Mouse (Mus musculus) neural tube, embryonic 13.5 days (tissue): ENCODE results near the gene Acvr2a. TPM values are rescaled to one million over a fixed set of nuclear protein-coding genes. Genes with fewer than 3 reads are reported as not detected.
A peak's percentile ranks its signal among the peaks of the same experiment; 100 is the strongest.

Source experiments
- ATAC-seq: fragments of 200-750 bp; cut with Nextera tagmentation; 2 replicates; pipeline ENCODE4 v1.8.0; 2017; ENCODE audit warnings: low read depth, mild to moderate bottlenecking, moderate TSS enrichment, moderate library complexity
- H3K27ac ChIP-seq: fragments of 300-500 bp; sonication (generic); replicated peaks from 2 replicates; pipeline ENCODE4 v1.5.1; 2015; ENCODE audit warnings: moderate library complexity, mild to moderate bottlenecking, inconsistent platforms
- H3K27me3 ChIP-seq: fragments of 300-500 bp; sonication (generic); 2 replicates; pipeline ENCODE4 v1.6.1; 2015; ENCODE audit warnings: mild to moderate bottlenecking, inconsistent platforms
- H3K36me3 ChIP-seq: fragments of 300-500 bp; sonication (generic); 2 replicates; pipeline ENCODE4 v1.6.1; 2015; ENCODE audit warnings: mild to moderate bottlenecking, inconsistent platforms
- H3K4me1 ChIP-seq: fragments of 300-500 bp; sonication (generic); replicated peaks from 2 replicates; pipeline ENCODE4 v1.6.1; 2015; ENCODE audit warnings: inconsistent platforms
- H3K4me2 ChIP-seq: fragments of 300-500 bp; sonication (generic); 2 replicates; pipeline ENCODE4 v1.6.1; 2015; ENCODE audit warnings: inconsistent platforms, mild to moderate bottlenecking, moderate library complexity
- H3K4me3 ChIP-seq: fragments of 300-500 bp; sonication (generic); 2 replicates; pipeline ENCODE4 v1.5.1; 2015; ENCODE audit warnings: mild to moderate bottlenecking, inconsistent platforms
- H3K9ac ChIP-seq: fragments of 300-500 bp; sonication (generic); 2 replicates; pipeline ENCODE4 v1.6.1; 2015; ENCODE audit warnings: moderate library complexity, mild to moderate bottlenecking, inconsistent platforms
- H3K9me3 ChIP-seq: fragments of 300-500 bp; sonication (generic); 2 replicates; pipeline ENCODE4 v1.6.1; 2016; ENCODE audit warnings: inconsistent platforms
- WGBS: fragments of 180-500 bp; shearing (Covaris S2); methylation state at CpG from one replicate; pipeline ENCODE4 v1.1.7; 2015; 5-methylcytosine and 5-hydroxymethylcytosine counted together
- polyA plus RNA-seq: library from polyadenylated mRNA; unstranded; fragments of >200 nt; fragmentation: Nextera tagmentation; extraction: Ambion mirVana; gene quantifications from 2 replicates; pipeline ENCODE4 v1.2.1, GENCODE M21; 2015

Acvr2a gene
- polyA plus RNA-seq, 1 experiment from 2014 or later: 52.7 TPM

- Histone ChIP-seq H3K4me2 (no peak overlapping the region), H3K4me1 (no peaks in the 10 kb centered on the region), H3K9me3 (no peaks in the 10 kb centered on the region), H3K9ac (no peak overlapping the region), H3K4me3 (no peak overlapping the region), H3K27me3 (no peaks in the 10 kb centered on the region), H3K27ac (no peak overlapping the region), H3K36me3 (peaks cover 21% of the 10 kb centered on the region)
- no peak for ATAC-seq
- WGBS: 73% methylated on average over 1 of the region's 1 CpGs
Observed at GRCm38 (mm10) chr2:48914185-48914584, 100.3 kb downstream of the Acvr2a start.

DNA sequence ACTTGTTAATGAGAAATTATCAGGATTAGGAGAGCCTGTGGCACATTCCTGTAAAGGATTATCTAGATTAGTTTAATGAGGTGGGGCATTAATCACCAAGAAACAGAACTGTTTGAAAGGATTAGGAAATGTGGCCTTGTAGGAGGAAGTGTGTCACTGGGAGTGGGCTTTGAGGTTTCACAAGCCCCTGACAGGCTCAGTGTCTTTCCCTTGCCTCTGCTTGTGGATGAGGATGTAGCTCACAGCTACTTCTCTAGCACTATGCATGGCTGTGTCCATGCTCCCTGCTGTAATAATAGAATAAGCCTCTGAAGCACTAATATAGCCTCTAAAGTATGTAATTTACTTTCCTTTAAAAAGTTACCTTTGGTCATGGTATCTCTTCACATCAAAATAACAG, 101.9 kb downstream of the Acvr2a start:
- H3K27me3 ChIP-seq: no peaks in the 10 kb centered on the region
- no peak overlapping the region for H3K27ac ChIP-seq
- no peaks in the 10 kb centered on the region for H3K4me1 ChIP-seq
- no peaks in the 10 kb centered on the region for H3K9me3 ChIP-seq
- no peak for ATAC-seq
- no peak overlapping the region for H3K9ac ChIP-seq
- no peak overlapping the region for H3K4me2 ChIP-seq
- H3K4me3 ChIP-seq: no peak overlapping the region
- peaks cover 25% of the 10 kb centered on the region for H3K36me3 ChIP-seq

DNA sequence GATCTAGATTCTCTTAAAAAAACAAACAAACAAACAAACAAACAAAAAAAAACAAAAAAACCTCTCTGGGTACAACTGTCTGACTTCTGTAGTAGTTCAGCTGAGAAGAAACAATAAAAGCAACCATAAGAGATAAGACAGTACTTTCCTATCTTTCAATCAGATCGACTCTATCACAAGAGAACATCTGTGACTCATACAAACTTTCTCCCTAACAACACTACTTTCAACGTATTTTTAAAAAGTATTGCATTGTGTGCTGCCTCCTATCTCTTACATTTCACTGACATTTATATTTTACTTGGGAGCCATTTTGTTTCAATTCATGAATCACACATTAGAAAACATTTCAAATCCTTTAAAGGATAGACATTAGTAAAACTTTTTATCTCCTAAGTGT, 121.1 kb downstream of the Acvr2a start:
- Histone ChIP-seq H3K27me3 (no peaks in the 10 kb centered on the region), H3K9me3 (no peaks in the 10 kb centered on the region), H3K4me1 (no peaks in the 10 kb centered on the region), H3K36me3 (peaks cover 26% of the 10 kb centered on the region), H3K27ac (no peak overlapping the region), H3K4me2 (no peak overlapping the region), H3K4me3 (no peak overlapping the region), H3K9ac (no peak overlapping the region)
- 97% methylated on average over 2 of the region's 2 CpGs for WGBS
- no peak for ATAC-seq

DNA sequence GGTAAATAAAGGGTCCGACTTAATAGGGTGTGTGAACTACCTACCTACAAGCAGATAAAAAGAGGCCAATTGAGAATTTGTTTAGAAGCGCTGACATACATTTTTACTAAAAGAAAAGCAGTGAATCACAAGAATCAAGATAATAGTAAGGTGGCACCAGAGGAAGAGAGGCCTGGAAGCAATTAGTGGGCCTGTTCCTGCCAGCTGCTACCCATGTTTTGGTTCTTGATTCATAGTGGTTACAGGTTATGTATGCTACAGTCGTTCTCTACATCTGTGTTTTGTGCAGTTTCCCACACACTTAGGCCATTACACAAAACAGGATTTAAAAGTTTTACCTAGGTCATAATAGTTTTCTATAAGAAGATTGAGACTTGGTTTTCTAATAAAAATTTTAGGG, 133.9 kb downstream of the Acvr2a start:
- H3K4me3 ChIP-seq: peak overlapping the region; percentile 92
- no peaks in the 10 kb centered on the region for H3K36me3 ChIP-seq
- H3K4me2 ChIP-seq: peak overlapping the region; percentile 83
- 64% methylated on average over 3 of the region's 3 CpGs for WGBS
- no peak overlapping the region for H3K27ac ChIP-seq
- H3K4me1 ChIP-seq: peaks cover 22% of the 10 kb centered on the region
- ATAC-seq: no peak
- no peaks in the 10 kb centered on the region for H3K27me3 ChIP-seq
- H3K9ac ChIP-seq: peak overlapping the region; percentile 95
- H3K9me3 ChIP-seq: no peaks in the 10 kb centered on the region

- under 1% methylated on average over 40 of the region's 49 CpGs for WGBS
- ATAC-seq: peak; percentile 99
- no peaks in the 10 kb centered on the region for H3K36me3 ChIP-seq
- H3K4me2 ChIP-seq: peak within 1 kb of the TSS; percentile 83
- no peaks in the 10 kb centered on the region for H3K27me3 ChIP-seq
- H3K9me3 ChIP-seq: no peaks in the 10 kb centered on the region
- peak within 1 kb of the TSS; percentile 98 for H3K27ac ChIP-seq
- peaks cover 25% of the 10 kb centered on the region for H3K4me1 ChIP-seq
- H3K4me3 ChIP-seq: peak within 1 kb of the TSS; percentile 92
- H3K9ac ChIP-seq: peak within 1 kb of the TSS; percentile 95
Observed at GRCm38 (mm10) chr2:48948841-48949584, 135.1 kb downstream of the Acvr2a start, which contains the start of gene Mbd5. Gene Mbd5, plus strand, starts transcription at chr2:48949508.

DNA sequence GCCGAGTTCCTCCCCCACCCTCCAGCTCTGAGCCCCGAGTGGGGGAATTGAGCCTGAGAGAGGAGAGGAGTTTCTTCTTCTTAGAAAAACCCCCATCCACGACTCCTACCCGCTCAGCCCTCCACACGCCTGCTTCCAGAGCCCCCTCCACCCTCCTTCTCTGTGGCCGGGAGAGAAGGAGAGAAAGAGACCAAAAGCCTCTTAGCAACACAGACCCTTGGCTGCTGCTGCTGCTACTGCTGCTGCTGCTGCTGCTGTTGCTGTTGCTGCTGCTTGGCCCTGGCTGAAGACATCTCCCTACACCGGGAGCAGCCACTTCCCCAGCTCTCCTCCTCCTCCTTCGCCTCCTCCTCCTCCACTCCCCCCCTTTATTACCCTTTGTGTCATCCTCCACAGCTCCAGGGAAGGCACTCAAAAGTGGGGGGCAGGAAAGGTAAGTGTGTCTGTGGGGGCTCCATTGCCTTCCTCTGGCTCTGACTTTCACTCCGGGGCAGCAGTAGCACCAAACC, 135.9 kb downstream of the Acvr2a start:
- WGBS: under 1% methylated on average over 9 of the region's 9 CpGs
- no peaks in the 10 kb centered on the region for H3K9me3 ChIP-seq
- H3K36me3 ChIP-seq: no peaks in the 10 kb centered on the region
- H3K4me3 ChIP-seq: peak overlapping the region; percentile 92
- peaks cover 25% of the 10 kb centered on the region for H3K4me1 ChIP-seq
- peak overlapping the region; percentile 93 for H3K9ac ChIP-seq
- H3K27me3 ChIP-seq: no peaks in the 10 kb centered on the region
- H3K27ac ChIP-seq: peak overlapping the region; percentile 98
- H3K4me2 ChIP-seq: peak overlapping the region; percentile 65
- peak; percentile 82 for ATAC-seq

GRCm38 (mm10) chr2:48950252-48950315, 136.2 kb downstream of the Acvr2a start, which contains the start of gene Orc4:
Gene Orc4, minus strand, starts transcription at chr2:48950277.
- peak within 1 kb of the TSS; percentile 95 for H3K9ac ChIP-seq
- no peaks in the 10 kb centered on the region for H3K9me3 ChIP-seq
- no peaks in the 10 kb centered on the region for H3K27me3 ChIP-seq
- 0% methylated on average over 2 of the region's 2 CpGs for WGBS
- no peaks in the 10 kb centered on the region for H3K36me3 ChIP-seq
- H3K4me2 ChIP-seq: peak within 1 kb of the TSS; percentile 65
- peaks cover 25% of the 10 kb centered on the region for H3K4me1 ChIP-seq
- H3K27ac ChIP-seq: peak within 1 kb of the TSS; percentile 98
- peak within 1 kb of the TSS; percentile 92 for H3K4me3 ChIP-seq
- ATAC-seq: no peak

GRCm38 (mm10) chr2:48950316-48950880, 136.5 kb downstream of the Acvr2a start:
- Histone ChIP-seq H3K27me3 (no peaks in the 10 kb centered on the region), H3K4me3 (peak overlapping the region; percentile 92), H3K9ac (peak overlapping the region; percentile 93), H3K4me2 (peak overlapping the region; percentile 65), H3K4me1 (peaks cover 25% of the 10 kb centered on the region), H3K36me3 (no peaks in the 10 kb centered on the region), H3K27ac (peak overlapping the region; percentile 98), H3K9me3 (no peaks in the 10 kb centered on the region)
- ATAC-seq: no peak
- 10% methylated on average over 6 of the region's 6 CpGs for WGBS

Other genes starting within 250 kb of the Acvr2a start
- gene Mbd5, start 135.4 kb downstream of the Acvr2a start, polyA plus RNA-seq: 41.2 and 50.7 TPM in 2 replicates
- gene Orc4, start 136.2 kb downstream of the Acvr2a start, polyA plus RNA-seq: 108 and 110 TPM in 2 replicates